Mouse (Mus musculus) G1E-ER4 (cell line): ENCODE data around the gene Sox13. TPM values are rescaled to one million over a fixed set of nuclear protein-coding genes. Genes with fewer than 3 reads are reported as not detected.

Experiments used
- GATA1 ChIP-seq: IDR thresholded peaks from one replicate; pipeline ENCODE4 v1.8.0; 2012; ENCODE audit warnings: low read length, inconsistent platforms
- polyA plus RNA-seq: library from polyadenylated mRNA; stranded (reverse); fragments of >175 nt; gene quantifications from 2 replicates; pipeline ENCODE4 v1.2.3, GENCODE M21; 2012

Gene Sox13
- polyA plus RNA-seq, 1 experiment: 0.08 TPM

DNA sequence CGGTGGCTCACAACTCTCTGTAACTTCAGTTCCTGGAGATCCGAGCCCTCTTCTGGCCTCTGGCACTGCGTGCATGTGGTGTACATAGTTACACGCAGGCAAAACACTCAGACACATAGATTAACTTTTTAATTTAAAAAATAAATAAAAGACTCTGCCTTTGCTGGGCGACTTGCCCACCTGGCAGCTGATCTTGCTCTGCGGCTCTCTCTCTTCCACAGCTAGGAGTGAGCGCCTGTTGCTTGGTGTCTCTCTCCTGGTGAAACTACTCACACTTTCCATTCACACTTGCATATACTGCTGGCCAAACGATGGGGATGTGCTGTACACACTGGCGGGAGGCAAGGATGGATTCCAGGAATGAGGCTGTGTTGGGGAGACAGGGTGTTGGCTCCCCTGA, 77.6 kb downstream of the Sox13 start:
- TF ChIP-seq GATA1: no peak

DNA sequence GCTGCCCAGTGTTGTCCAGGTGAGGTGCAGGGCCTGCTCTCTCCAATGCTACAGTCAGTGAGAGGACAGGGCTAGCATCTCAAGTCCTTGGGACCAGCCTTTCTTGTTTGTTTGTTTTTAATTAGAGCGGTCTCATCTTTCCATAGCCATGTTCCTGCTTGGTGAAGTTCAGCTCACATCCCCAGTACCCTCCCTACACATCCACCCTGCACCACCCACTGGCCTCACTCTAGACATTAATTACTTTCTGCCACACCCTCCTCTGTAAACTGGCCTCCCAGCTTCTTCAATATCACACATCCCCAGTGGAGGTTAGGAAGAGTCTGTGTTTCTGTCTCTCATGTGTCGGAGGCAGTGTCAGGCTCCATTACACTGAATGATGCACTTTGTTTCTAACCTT, 79.8 kb downstream of the Sox13 start:
- no peak for TF ChIP-seq GATA1

DNA sequence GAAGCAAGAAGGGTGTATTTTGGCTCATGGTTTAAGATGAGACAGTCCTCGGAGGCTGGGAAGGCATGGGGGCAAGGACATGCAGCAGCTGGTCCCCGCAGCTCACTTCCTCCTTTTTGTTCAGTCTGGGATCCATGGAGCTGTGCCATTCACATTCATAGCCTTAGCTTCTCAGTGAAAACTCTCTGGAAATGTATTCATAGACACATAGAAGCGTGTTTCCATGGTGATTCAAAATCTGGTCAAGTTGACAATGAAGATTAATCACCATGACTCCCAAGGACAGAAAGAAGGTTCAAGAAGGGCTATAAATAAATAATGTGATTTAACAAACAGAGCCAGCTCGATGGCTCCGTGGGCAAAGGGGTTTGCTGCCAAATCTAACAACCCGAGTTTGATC, 90.2 kb downstream of the Sox13 start:
- no peak for TF ChIP-seq GATA1

DNA sequence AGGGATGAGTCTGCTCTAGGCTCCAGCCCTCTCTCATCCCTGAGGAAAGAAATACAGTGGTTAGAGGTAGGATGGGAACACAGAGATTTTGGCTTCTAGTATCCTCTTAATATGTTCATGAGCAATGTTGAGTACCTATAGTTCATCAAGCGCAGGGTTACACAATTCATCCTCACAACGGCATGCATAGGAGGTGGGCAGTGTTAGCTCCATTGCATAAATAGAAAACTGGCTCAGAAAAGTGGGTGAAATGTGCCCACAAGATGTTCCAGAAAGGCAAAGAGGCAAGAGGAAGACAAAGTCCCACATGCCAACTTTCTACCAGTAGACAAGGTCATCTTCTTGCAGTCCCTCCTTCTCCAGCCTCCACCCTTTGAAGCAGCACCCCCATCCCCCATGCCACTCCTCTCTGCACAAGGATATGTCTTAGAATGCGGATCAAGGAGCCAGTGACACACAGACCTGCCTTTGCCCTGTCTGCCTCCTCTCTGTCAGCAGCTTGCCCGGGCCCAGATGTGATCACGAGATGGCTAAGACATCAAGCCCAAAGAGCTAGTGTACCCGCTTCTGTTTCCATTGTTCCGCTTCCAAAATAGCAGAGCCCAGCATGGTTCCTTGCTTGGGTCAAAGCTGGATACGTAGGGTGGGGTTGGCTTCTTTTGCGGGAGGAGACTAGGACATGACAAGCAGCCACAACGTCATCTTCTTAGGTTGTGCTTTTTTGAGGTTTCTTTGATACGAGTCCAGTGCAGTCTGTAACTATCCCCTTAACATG, 91.3 kb downstream of the Sox13 start:
- no peak for TF ChIP-seq GATA1

Other genes starting within 250 kb of the Sox13 start
- gene Golt1a, start 114.6 kb downstream of the Sox13 start, polyA plus RNA-seq: not detected in 2 replicates
- gene Kiss1, start 102.5 kb downstream of the Sox13 start, polyA plus RNA-seq: not detected in 2 replicates
- gene Ren1, start 73.9 kb downstream of the Sox13 start, polyA plus RNA-seq: not detected in 2 replicates
- gene Etnk2, start 60.8 kb downstream of the Sox13 start, polyA plus RNA-seq: not detected in 2 replicates
- gene Snrpe, start 185.9 kb upstream of the Sox13 start, polyA plus RNA-seq: 25.2 and 41.5 TPM in 2 replicates
- gene Zbed6, start 236.5 kb upstream of the Sox13 start, polyA plus RNA-seq: not detected in 2 replicates
- 5.6 and 6.4 TPM in 2 replicates for gene Gm38394, start 236.9 kb upstream of the Sox13 start, polyA plus RNA-seq